Mouse (Mus musculus): Measurements from ENCODE around the gene Theg. TPM values are rescaled to one million over a fixed set of nuclear protein-coding genes. Genes with fewer than 3 reads are reported as not detected.

Gene Theg
- polyA plus RNA-seq, 1 experiment from 2014 or later = not detected

DNA sequence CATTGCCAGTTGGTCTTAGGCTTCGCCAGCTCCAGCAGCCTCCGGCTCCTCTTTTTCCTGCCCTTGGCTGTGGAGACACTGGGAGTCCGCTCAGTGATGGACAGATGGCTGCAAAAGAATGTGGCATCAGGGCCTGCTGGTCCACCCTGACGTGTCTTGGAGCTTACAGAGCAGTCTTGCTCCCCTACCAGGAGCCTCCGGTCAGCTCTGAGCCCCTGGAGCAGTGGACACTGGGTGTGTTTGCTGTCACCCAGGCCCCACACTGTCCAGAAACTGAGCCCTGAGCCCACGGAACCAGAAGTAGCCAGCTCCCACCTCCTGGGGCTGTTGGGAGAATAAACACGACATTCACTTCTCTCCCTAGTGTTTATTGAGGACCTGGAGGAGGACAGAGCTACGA is 888 bp downstream of the Theg start:
- Histone ChIP-seq H3K9ac (no peak overlapping the region), H3K4me1 (no peaks in the 10 kb centered on the region), H3K4me2 (no peak overlapping the region), H3K27me3 (replicated peaks) (no peaks in the 10 kb centered on the region), H3K4me3 (no peak overlapping the region), H3K27ac (no peak overlapping the region), H3K9me3 (no peaks in the 10 kb centered on the region), H3K36me3 (replicated peaks) (no peaks in the 10 kb centered on the region)
- 72% methylated on average over 8 of the region's 8 CpGs for WGBS
- ATAC-seq (replicated peaks) = no peak

- Histone ChIP-seq H3K4me1 (no peaks in the 10 kb centered on the region), H3K27me3 (replicated peaks) (no peaks in the 10 kb centered on the region), H3K4me3 (no peak overlapping the region), H3K9ac (no peak overlapping the region), H3K36me3 (replicated peaks) (no peaks in the 10 kb centered on the region), H3K9me3 (no peaks in the 10 kb centered on the region), H3K27ac (no peak overlapping the region), H3K4me2 (no peak overlapping the region)
- ATAC-seq (replicated peaks) = no peak
- 91% methylated on average over 5 of the region's 5 CpGs for WGBS
These were observed 1.4 kb downstream of the Theg start for GRCm38 (mm10) chr10:79585723-79586122.

DNA sequence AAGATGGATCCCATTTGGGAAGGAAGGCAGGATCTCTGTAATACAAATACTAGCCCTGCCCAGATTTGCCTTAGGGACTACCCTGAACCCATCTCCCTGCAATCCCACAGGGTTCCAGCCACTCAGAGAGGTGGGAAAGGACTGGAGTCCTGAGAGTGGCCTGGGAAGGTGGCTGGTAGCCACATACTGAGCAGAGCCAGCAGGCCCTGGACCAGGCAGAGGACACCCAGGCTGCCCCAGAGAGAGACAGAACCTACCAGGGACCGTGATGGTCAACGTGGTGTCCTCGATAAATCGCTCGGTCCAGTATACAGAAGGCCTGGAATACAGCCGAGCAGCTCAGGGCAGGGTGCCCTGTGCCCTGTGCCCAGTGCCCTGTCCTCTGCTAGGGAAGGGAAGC is 2.0 kb downstream of the Theg start:
- Histone ChIP-seq H3K4me2 (no peak overlapping the region), H3K4me1 (no peaks in the 10 kb centered on the region), H3K9me3 (no peaks in the 10 kb centered on the region), H3K27ac (no peak overlapping the region), H3K4me3 (no peak overlapping the region), H3K9ac (no peak overlapping the region), H3K36me3 (replicated peaks) (no peaks in the 10 kb centered on the region), H3K27me3 (replicated peaks) (no peaks in the 10 kb centered on the region)
- ATAC-seq (replicated peaks) = no peak
- WGBS = 88% methylated on average over 6 of the region's 6 CpGs

DNA sequence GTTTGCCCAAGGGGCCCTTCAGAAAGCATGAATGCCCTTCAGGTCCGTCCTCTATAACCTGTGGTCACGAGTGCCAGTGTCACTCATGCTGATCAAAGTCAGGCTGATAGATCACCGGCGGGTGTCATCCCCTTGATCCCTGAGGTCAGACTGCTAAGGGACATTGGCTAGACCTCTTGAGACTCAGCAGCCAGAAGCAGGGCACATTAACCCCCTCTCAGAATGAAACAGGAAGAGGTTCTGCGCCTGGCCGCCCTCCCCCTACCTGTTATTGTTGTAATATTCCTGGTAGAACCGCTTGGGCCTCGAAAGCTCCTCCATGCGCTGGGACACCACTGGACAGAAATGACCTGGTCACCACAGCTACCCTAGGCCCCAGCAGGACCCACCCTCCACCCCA is 2.7 kb downstream of the Theg start:
- 86% methylated on average over 9 of the region's 9 CpGs for WGBS
- Histone ChIP-seq H3K9ac (no peak overlapping the region), H3K4me2 (no peak overlapping the region), H3K27me3 (replicated peaks) (no peaks in the 10 kb centered on the region), H3K27ac (no peak overlapping the region), H3K4me1 (no peaks in the 10 kb centered on the region), H3K36me3 (replicated peaks) (no peaks in the 10 kb centered on the region), H3K4me3 (no peak overlapping the region), H3K9me3 (no peaks in the 10 kb centered on the region)
- no peak for ATAC-seq (replicated peaks)

DNA sequence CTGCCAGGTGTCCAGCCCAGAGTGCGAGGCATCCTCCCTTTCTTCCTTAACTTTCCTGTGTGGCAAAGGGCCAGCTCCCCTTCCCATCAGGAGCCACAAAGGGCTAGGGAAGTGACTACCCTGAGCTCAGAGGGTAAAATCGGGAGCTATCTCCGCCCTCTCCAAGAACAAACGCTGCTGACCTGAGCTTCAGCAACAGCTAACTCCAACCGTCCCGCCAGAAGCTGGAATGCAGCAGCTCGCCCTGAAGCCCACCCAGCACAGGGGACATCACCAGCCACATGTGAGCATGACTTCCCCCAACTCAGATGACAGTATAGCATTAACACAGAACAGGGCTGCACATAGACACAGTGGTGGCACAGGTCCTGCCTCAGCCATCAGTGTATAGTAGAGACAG is 3.1 kb downstream of the Theg start:
- Histone ChIP-seq H3K4me3 (no peak overlapping the region), H3K27me3 (replicated peaks) (no peaks in the 10 kb centered on the region), H3K9me3 (no peaks in the 10 kb centered on the region), H3K4me1 (no peaks in the 10 kb centered on the region), H3K9ac (no peak overlapping the region), H3K36me3 (replicated peaks) (no peaks in the 10 kb centered on the region), H3K4me2 (no peak overlapping the region), H3K27ac (no peak overlapping the region)
- no peak for ATAC-seq (replicated peaks)
- WGBS = 74% methylated on average over 7 of the region's 7 CpGs

- Histone ChIP-seq H3K9me3 (no peaks in the 10 kb centered on the region), H3K27ac (no peak overlapping the region), H3K9ac (no peak overlapping the region), H3K4me2 (no peak overlapping the region), H3K4me1 (no peaks in the 10 kb centered on the region), H3K36me3 (replicated peaks) (no peaks in the 10 kb centered on the region), H3K4me3 (no peak overlapping the region), H3K27me3 (replicated peaks) (no peaks in the 10 kb centered on the region)
- WGBS = 92% methylated on average over 8 of the region's 8 CpGs
- no peak for ATAC-seq (replicated peaks)
These were observed 5.6 kb downstream of the Theg start for GRCm38 (mm10) chr10:79581501-79581900.

DNA sequence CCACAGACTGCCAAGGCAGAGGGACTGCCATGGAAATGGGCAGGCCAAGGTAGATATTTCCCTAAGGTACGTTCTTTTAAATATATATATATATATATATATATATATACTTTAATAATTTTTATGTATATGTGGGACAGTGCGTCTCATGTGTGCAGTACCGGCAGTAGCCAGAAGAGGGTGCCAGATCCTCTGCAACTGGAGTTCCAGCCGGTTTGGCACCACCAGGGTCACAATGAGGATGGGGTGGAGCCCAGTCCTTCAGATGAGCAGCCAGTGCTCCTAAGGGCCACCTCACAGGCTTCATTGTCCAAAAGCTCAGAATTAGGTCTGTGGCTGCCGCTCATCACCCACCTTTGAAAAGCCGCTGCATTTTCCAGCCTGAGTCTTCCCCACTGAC is 6.3 kb downstream of the Theg start:
- H3K4me2 ChIP-seq = no peak overlapping the region
- no peak for ATAC-seq (replicated peaks)
- no peaks in the 10 kb centered on the region for H3K4me1 ChIP-seq
- H3K9ac ChIP-seq = no peak overlapping the region
- H3K27me3 ChIP-seq (replicated peaks) = no peaks in the 10 kb centered on the region
- H3K27ac ChIP-seq = no peak overlapping the region
- H3K36me3 ChIP-seq (replicated peaks) = no peaks in the 10 kb centered on the region
- 34% methylated on average over 6 of the region's 6 CpGs for WGBS
- H3K9me3 ChIP-seq = no peaks in the 10 kb centered on the region
- H3K4me3 ChIP-seq = no peak overlapping the region

GRCm38 (mm10) chr10:79580356-79580755 is 6.8 kb downstream of the Theg start:
- H3K27me3 ChIP-seq (replicated peaks) = no peaks in the 10 kb centered on the region
- H3K4me3 ChIP-seq = no peak overlapping the region
- no peaks in the 10 kb centered on the region for H3K36me3 ChIP-seq (replicated peaks)
- H3K9me3 ChIP-seq = no peaks in the 10 kb centered on the region
- H3K4me1 ChIP-seq = no peaks in the 10 kb centered on the region
- H3K4me2 ChIP-seq = no peak overlapping the region
- H3K9ac ChIP-seq = no peak overlapping the region
- ATAC-seq (replicated peaks) = no peak
- WGBS = 67% methylated on average over 7 of the region's 7 CpGs
- H3K27ac ChIP-seq = no peak overlapping the region

DNA sequence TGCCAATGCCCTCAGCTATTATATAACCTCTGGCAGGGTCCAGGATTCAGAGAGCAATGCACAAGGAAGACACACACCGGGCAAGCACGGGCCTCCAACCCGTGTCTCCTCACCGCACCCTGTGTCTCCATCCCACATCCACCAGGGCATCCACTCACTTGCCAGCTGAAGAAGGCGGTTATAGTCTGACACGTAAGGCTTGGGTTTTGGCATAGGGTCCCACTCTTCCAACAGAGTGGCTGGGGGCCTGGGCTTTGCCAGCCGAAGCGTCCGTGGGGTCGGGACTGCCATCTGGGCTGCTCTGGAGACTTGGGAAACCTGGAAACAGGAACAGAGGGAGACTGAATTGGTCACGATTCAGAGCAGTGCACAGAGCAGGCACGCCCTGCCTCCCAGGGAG is 7.3 kb downstream of the Theg start:
- H3K4me3 ChIP-seq = no peak overlapping the region
- H3K27me3 ChIP-seq (replicated peaks) = no peaks in the 10 kb centered on the region
- no peaks in the 10 kb centered on the region for H3K4me1 ChIP-seq
- no peaks in the 10 kb centered on the region for H3K9me3 ChIP-seq
- H3K27ac ChIP-seq = no peak overlapping the region
- no peak overlapping the region for H3K4me2 ChIP-seq
- H3K9ac ChIP-seq = no peak overlapping the region
- no peak for ATAC-seq (replicated peaks)
- WGBS = 82% methylated on average over 12 of the region's 12 CpGs
- no peaks in the 10 kb centered on the region for H3K36me3 ChIP-seq (replicated peaks)

- Histone ChIP-seq H3K27me3 (replicated peaks) (no peaks in the 10 kb centered on the region), H3K27ac (no peak overlapping the region), H3K4me1 (no peaks in the 10 kb centered on the region), H3K36me3 (replicated peaks) (no peaks in the 10 kb centered on the region), H3K9me3 (no peaks in the 10 kb centered on the region), H3K9ac (no peak overlapping the region), H3K4me3 (no peak overlapping the region), H3K4me2 (no peak overlapping the region)
- ATAC-seq (replicated peaks) = no peak
- 74% methylated on average over 7 of the region's 7 CpGs for WGBS
These were observed 8.2 kb downstream of the Theg start for GRCm38 (mm10) chr10:79578891-79579290.

DNA sequence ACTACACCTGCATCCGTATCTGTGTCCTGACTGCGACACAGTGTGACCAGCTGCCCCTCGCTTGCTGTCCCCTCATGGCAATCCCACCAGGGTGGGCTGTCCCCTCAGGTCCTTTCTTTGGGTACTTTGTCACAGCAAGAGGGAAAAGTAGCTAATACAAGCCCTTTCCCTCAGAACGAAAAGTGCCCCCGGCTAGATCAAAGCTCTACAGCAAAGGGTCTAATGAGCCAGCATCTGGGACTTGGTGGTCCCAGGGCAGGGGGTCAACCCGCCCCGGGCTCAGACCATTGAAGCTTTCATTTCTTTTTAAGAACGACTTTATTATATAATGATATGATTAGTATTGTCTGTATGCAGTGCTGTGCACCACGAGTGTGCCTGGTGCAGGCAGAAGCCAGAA is 8.9 kb downstream of the Theg start:
- 43% methylated on average over 9 of the region's 9 CpGs for WGBS
- Histone ChIP-seq H3K27ac (no peak overlapping the region), H3K27me3 (replicated peaks) (no peaks in the 10 kb centered on the region), H3K4me2 (no peak overlapping the region), H3K4me1 (no peaks in the 10 kb centered on the region), H3K4me3 (no peak overlapping the region), H3K9me3 (no peaks in the 10 kb centered on the region), H3K9ac (no peak overlapping the region), H3K36me3 (replicated peaks) (no peaks in the 10 kb centered on the region)
- no peak for ATAC-seq (replicated peaks)

GRCm38 (mm10) chr10:79577376-79577775 is 9.8 kb downstream of the Theg start:
- Histone ChIP-seq H3K4me3 (no peak overlapping the region), H3K4me1 (no peaks in the 10 kb centered on the region), H3K27me3 (replicated peaks) (no peaks in the 10 kb centered on the region), H3K4me2 (no peak overlapping the region), H3K27ac (no peak overlapping the region), H3K36me3 (replicated peaks) (no peaks in the 10 kb centered on the region), H3K9me3 (no peaks in the 10 kb centered on the region), H3K9ac (no peak overlapping the region)
- ATAC-seq (replicated peaks) = no peak
- 73% methylated on average over 4 of the region's 4 CpGs for WGBS

- no peak overlapping the region for H3K4me2 ChIP-seq
- no peak overlapping the region for H3K4me3 ChIP-seq
- no peaks in the 10 kb centered on the region for H3K27me3 ChIP-seq (replicated peaks)
- WGBS = 78% methylated on average over 6 of the region's 6 CpGs
- no peak for ATAC-seq (replicated peaks)
- no peaks in the 10 kb centered on the region for H3K36me3 ChIP-seq (replicated peaks)
- H3K4me1 ChIP-seq = no peaks in the 10 kb centered on the region
- no peak overlapping the region for H3K9ac ChIP-seq
- no peaks in the 10 kb centered on the region for H3K9me3 ChIP-seq
- H3K27ac ChIP-seq = no peak overlapping the region
These were observed 11.4 kb downstream of the Theg start for GRCm38 (mm10) chr10:79575754-79576153.

DNA sequence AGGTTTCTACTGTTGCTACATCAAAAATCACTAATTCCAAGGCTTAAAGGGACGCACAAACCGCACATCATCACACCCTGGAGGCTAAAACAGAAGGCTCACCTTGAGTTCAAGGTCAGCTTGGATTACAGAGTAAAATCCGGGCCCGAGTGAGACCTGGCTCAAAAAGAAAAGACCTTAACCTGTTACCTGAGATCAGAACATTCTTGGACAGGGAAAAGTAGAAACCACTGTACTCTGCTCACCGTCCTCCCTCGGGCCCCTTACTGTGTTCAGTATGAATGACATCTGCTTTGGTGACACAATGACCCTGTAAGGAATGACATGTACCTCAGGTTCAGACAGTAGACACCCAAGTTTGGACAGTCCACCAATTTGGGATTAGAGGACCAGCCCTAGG is 12.3 kb downstream of the Theg start:
- H3K4me3 ChIP-seq = no peak overlapping the region
- WGBS = 94% methylated on average over 6 of the region's 6 CpGs
- H3K9ac ChIP-seq = no peak overlapping the region
- no peaks in the 10 kb centered on the region for H3K27me3 ChIP-seq (replicated peaks)
- ATAC-seq (replicated peaks) = no peak
- no peak overlapping the region for H3K27ac ChIP-seq
- no peak overlapping the region for H3K4me2 ChIP-seq
- no peaks in the 10 kb centered on the region for H3K36me3 ChIP-seq (replicated peaks)
- H3K4me1 ChIP-seq = no peaks in the 10 kb centered on the region
- H3K9me3 ChIP-seq = no peaks in the 10 kb centered on the region
